Mouse (Mus musculus) kidney, adult 2 months (tissue): ENCODE measurements at regions not wholly inside any gene's neighbourhood (a gene's known extent, or its start where the extent isn't known, plus 50 kb on each side); places are given as distances from the start of the nearest gene placed in this dataset.

Experiments
- CTCF ChIP-seq: fragments of 200-500 bp; conservative IDR thresholded peaks from 2 replicates; pipeline ENCODE4 v1.5.1; 2011; ENCODE audit warnings: low read depth, mild to moderate bottlenecking, control low read depth, low read length, moderate library complexity, mixed read lengths; ENCODE audit not compliant: insufficient read depth, insufficient read length
- POLR2A ChIP-seq: fragments of 200-500 bp; IDR thresholded peaks from one replicate; pipeline ENCODE4 v1.6.1; 2011; ENCODE audit warnings: low read depth, low read length, control low read depth

GRCm38 (mm10) chr3:41351091-41351685 is 204.3 kb upstream of the Jade1 start:
- TF ChIP-seq CTCF (no peak), POLR2A (no peak)
